Mouse (Mus musculus) hematopoietic multipotent progenitor cell, adult 10-12 weeks (in vitro differentiated cells): ENCODE measurements around the gene Smarca2. TPM values are rescaled to one million over a fixed set of nuclear protein-coding genes. Genes with fewer than 3 reads are reported as not detected.

Experiments used
- polyA plus RNA-seq: library from polyadenylated mRNA; stranded (reverse); fragments of >175 nt; gene quantifications from 2 replicates; pipeline ENCODE4 v1.2.3, GENCODE M21; 2012; ENCODE audit warnings: low replicate concordance

Smarca2 gene
- 83.2 and 112 TPM in 2 replicates for polyA plus RNA-seq

DNA sequence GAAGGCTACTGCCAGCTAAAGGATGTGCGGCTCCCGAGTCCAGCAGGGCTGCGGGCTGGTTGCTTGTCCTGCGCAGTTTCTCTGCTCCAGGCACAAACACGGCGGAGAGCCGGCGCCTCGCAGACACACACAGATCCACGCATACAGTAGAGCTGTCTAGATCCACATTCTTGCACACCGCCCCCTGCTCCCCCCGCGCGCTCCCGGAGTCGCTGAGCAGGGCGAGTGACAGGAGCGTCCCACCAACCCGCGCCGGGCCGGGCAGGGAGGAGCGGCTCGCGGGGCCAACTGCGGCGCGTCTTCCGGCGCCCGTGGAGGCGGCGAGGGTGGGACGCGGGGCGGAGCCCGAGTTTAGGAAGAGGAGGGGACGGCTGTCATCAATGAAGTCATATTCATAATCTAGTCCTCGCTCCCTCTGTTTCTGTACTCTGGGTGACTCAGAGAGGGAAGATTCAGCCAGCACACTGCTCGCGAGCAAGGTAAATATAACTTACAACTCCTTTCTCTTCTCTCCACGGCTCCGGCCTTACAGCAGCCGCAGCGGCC, at the start of gene Smarca2:
Gene Smarca2 (plus strand): TSS at position 296 of the 546 bp plus-strand sequence.

